Mouse (Mus musculus) liver, adult 2 months (tissue): Measurements from ENCODE around the gene Ldlrad3.

Experiments
- CTCF ChIP-seq: fragments of 200-500 bp; IDR thresholded peaks from 2 replicates; pipeline ENCODE4 v1.5.1; 2011; ENCODE audit warnings: low read depth, low read length, control low read depth
- POLR2A ChIP-seq: fragments of 200-500 bp; IDR thresholded peaks from 2 replicates; pipeline ENCODE4 v1.6.1; 2011; ENCODE audit warnings: low read length, control low read depth; ENCODE audit not compliant: insufficient read depth; ENCODE audit errors: extremely low read depth

DNA sequence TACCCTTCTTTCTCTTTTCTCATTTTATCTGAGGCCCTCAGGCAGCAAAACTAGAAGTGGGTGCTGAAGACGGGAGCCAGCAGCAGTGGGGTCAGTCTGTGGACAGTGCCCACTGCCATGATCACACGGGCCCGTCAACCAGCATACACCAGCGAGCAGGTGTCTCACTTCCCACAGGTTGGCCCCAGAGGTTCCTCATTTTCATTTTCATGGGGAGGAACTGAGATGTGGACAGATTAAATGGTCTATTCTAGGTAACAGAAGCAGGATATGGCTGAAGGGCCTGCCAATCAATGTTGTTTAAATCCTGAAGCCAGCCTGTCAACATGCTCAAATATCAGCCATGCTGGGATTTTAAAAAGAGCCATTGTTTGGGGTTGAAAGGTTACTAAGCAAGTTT, 9.3 kb upstream of the Ldlrad3 start:
- TF ChIP-seq CTCF (no peak), POLR2A (no peak)
